Mouse (Mus musculus): ENCODE measurements around the gene Lats2.

Gene Lats2

DNA sequence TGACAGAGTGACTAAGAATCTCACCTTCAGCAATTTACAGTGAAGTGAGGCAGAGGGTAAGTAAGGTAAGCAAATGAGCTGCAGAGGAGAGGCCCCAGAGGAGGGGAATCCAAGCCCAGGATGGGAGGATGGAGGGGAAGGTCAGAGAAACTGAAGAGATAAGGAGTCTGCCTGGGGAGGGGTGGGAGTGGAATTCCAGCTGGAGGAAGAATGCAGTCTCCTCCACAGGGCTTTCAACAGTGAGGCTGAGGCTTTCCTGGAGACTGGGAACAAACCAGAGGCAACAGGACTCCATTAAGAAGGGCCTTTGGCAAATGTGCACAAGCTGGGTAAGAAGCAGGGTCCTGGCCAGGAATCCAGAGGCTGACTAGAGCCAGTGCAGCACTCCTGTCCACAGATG, 21.1 kb downstream of the Lats2 start:
- DNase-seq (ENCODE audit: low read depth, low spot score) = no peak

GRCm38 (mm10) chr14:57736141-57736540, 22.0 kb downstream of the Lats2 start:
- no peak for DNase-seq (ENCODE audit: low read depth, low spot score)

- DNase-seq (ENCODE audit: low read depth, low spot score) = peak; percentile 96
These were observed 25.4 kb downstream of the Lats2 start for GRCm38 (mm10) chr14:57732668-57733293.

- DNase-seq (ENCODE audit: low read depth, low spot score) = peak; percentile 65
These were observed 27.7 kb downstream of the Lats2 start for GRCm38 (mm10) chr14:57730527-57730926.

- no peak for DNase-seq (ENCODE audit: low read depth, low spot score)
These were observed 28.2 kb downstream of the Lats2 start for GRCm38 (mm10) chr14:57729975-57730499.

GRCm38 (mm10) chr14:57729364-57729763, 28.8 kb downstream of the Lats2 start:
- DNase-seq (ENCODE audit: low read depth, low spot score) = no peak

DNA sequence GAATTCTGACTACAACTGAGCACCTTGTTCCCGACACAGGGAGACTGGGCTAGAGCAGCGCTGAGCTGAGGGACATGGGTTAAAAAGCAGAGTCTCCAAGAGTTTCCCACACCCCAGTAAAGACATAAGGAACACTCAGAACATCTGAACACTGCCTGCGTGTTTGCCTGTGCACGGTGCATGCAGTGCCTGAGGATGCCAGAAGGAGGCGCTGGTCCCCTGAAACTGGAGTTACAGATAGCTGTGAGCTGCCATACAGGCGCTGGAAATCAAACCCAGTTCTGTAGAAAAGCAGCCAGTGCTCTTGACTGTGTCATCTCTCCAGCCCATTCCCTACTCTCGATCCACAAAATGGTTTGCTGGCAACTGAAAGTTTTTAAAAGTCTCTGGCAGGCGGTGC, 32.0 kb downstream of the Lats2 start:
- DNase-seq (ENCODE audit: low read depth, low spot score) = peak; percentile 80

GRCm38 (mm10) chr14:57724473-57724872, 33.7 kb downstream of the Lats2 start:
- no peak for DNase-seq (ENCODE audit: low read depth, low spot score)

GRCm38 (mm10) chr14:57718245-57718644, 39.9 kb downstream of the Lats2 start:
- no peak for DNase-seq (ENCODE audit: low read depth, low spot score)

DNA sequence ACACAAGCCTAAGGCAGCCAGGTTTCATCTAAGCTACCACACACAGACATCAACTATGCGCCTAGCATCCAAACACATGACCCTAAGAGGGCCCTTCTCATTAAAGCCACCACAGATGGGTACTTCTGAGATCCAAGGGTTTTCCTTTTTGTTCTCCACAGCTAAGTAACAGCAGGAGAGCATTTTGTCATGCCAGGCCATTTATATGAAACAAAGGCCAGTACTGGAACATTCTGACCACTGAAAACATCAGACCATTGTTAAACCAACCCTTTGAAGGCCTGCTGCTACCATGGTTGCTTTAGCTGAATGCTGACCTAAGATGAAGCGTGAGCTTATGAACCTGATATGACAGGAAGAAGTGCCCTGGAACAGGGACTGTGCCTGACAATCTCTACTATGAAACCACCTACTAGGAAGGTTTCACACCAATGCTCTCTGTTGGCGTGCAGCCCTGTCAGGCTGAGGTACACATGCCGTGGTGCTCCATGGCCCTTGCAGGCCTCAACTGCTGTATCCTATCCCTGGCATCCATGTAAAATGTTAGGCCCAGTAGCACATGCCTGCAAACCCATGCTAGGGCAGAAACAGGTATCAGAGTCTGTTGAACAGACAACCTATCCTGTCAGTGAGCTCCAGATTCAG, 41.5 kb downstream of the Lats2 start:
- no peak for DNase-seq (ENCODE audit: low read depth, low spot score)

GRCm38 (mm10) chr14:57712884-57713283, 45.3 kb downstream of the Lats2 start:
- no peak for DNase-seq (ENCODE audit: low read depth, low spot score)

DNA sequence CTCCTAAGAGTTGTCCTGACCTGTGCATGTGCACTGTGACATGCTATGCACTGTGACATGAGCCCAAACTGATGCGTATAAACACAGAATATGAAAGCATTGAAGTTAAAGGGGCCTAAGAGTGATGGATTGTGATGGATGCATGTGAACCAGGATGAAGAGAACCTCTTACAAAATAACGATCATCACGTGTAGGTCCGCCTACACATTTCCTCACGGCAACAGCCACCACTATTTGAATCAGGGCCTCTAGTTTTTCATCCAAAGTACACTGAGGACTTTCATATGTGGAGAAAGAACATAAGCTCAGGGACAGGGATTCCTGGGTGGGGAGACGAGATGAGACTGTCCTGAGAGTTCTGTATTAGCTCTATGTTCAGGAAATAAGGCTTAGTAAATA, 47.1 kb downstream of the Lats2 start:
- DNase-seq (ENCODE audit: low read depth, low spot score) = no peak

DNA sequence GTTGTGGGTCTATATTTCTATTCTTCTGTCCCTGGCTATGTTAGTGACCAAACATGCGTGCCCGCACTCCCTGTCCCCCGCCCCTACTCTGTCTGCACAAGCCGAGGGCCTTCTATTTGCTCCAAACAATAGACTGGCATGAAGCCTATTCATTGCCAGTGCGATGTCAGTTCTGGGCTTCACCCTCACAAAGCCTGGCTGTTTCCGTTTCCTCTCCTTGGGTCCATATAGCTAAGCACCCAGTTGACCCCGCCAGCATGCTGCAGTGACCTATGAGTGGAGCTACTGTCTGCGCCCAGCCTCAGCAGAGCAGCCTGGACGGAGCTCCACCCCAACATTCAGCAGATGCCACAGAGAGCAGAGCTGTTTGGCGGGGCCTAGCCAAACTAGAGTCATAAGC, 49.0 kb downstream of the Lats2 start:
- no peak for DNase-seq (ENCODE audit: low read depth, low spot score)

- DNase-seq (ENCODE audit: low read depth, low spot score) = no peak
These were observed 49.6 kb downstream of the Lats2 start for GRCm38 (mm10) chr14:57708580-57708979.

GRCm38 (mm10) chr14:57707100-57707893, 50.9 kb downstream of the Lats2 start:
- no peak for DNase-seq (ENCODE audit: low read depth, low spot score)

DNA sequence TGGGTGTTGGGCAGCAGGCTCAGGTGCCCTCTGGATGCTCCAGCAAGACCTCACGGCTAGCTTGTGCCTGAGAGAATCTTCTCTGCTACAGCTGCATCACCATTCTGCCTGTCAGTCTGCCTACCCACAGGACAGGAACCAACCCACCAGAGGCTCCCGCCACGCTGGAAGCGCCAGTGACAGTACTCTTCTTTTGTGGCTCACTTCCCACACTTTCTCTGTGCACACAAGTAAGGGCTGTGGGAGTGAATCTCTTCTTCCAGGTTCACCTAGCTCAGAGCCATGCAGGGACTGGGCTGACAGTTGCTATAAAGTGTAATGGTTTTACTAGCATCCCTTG, 51.5 kb downstream of the Lats2 start:
- no peak for DNase-seq (ENCODE audit: low read depth, low spot score)

DNA sequence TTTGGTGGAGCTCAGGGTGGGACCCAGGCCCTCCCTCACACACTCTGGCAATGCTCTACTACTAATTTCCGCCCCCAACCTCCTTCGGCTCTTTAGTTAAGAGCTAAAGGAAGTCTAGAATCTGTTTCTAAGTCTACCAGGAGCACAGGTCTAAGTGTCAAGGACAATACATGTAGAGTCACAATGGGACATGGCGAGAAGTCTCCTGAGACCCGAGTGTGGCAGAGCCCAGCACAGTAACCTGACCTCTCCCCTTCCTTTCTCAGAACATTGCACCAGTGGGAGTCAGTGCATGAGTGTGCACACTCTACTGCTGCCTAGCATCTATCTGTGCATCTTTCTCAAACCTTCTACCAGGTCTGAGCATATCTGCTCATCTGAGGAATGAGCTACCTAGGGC, 52.4 kb downstream of the Lats2 start:
- DNase-seq (ENCODE audit: low read depth, low spot score) = no peak

DNA sequence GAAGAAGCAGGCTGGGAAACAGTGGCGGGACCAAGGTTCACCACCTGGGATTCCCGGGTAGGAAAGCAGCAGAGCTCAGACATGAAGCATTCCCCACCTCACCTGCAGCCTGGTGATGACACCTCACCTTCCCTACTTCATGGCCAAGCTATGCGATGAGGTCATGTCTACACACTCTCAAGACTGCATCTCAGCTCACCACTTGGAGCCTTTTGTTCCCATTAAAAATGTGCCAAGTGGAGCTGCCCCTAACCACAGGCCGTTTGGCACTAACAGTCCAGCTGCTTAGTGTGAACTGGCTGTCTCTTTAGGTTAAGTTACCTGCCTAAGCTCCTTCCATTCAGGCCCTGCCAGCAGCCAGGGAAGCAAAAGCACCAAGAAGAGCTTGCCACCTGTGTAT, 53.1 kb downstream of the Lats2 start:
- no peak for DNase-seq (ENCODE audit: low read depth, low spot score)

GRCm38 (mm10) chr14:57701915-57702477, 56.2 kb downstream of the Lats2 start:
- DNase-seq (ENCODE audit: low read depth, low spot score) = peak; percentile 55

DNA sequence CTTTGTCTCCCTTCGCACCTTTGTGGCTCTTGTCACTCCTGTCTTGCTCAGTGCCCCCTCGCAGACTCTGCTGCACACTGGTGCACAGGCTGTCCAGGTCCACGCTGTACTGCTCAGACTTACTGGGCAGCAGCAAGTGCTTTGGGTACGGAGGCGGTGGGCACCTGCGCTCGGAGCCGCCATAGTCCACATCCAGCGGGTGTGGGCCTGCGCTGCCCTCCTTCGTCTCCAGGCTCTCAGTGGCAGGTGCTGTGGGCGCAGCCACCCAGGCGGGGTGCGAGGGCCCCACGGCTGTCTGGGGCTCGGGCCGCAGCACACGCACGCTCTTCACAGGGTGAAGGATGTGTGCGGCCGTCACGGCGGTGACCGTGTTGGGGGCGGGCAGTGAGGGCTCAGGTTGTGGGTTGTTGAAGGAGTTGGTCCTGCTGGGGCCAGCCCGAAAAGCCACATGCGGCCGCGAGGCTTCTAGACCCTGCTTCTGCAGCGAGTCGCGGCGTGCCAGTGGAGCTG, 58.7 kb downstream of the Lats2 start:
- no peak for DNase-seq (ENCODE audit: low read depth, low spot score)

- DNase-seq (ENCODE audit: low read depth, low spot score) = no peak
These were observed 59.2 kb downstream of the Lats2 start for GRCm38 (mm10) chr14:57699016-57699415.

- DNase-seq (ENCODE audit: low read depth, low spot score) = no peak
These were observed 62.1 kb downstream of the Lats2 start for GRCm38 (mm10) chr14:57696066-57696465.
